Mouse (Mus musculus): ENCODE data around the gene Naa35. TPM values are rescaled to one million over a fixed set of nuclear protein-coding genes. Genes with fewer than 3 reads are reported as not detected.

Gene Naa35
- polyA plus RNA-seq, 1 experiment = 32.7 TPM

DNA sequence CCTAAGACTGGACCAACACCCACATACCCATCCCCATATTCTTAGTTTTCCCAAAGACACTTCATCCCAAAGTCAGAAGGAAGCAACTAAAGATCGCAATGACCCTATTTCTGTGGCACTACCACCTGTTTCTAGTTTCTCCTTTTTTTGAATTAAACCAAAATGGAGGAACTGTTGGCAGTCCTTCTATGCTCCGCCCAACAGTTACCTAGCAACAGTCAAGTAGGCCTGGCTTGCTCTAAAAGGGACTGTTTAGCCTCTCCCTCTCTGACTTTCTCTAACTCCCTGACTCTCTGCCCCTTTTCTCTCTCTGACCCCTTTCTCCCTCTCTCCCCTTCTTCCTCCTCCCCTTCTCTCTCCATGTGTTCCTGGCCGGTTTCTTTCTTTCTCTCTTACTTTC, 100.2 kb downstream of the Naa35 start:
- DNase-seq = no peak
- 85% methylated on average over 3 of the region's 3 CpGs for WGBS
- H3K4me1 ChIP-seq (ENCODE audit: control insufficient read depth, insufficient read depth, low read length) = no peaks in the 10 kb centered on the region
- TF ChIP-seq CTCF (IDR thresholded peaks at IDR 0.05; ENCODE audit: insufficient read depth, low read length) (no peak), POLR2A (IDR thresholded peaks at IDR 0.05; ENCODE audit: borderline replicate concordance, extremely low read depth, low read depth, low read length) (no peak)
- H3K4me3 ChIP-seq (replicated peaks; ENCODE audit: extremely low read depth, low read depth, low read length) = no peak overlapping the region

Other genes starting within 250 kb of the Naa35 start
- 5.6 and 9.9 TPM in 2 replicates for gene Agtpbp1, start within 50 bp of the Naa35 start, polyA plus RNA-seq (2012; rRNA removed)
- 11.2 and 15.3 TPM in 2 replicates for gene Golm1, start 90.6 kb downstream of the Naa35 start, polyA plus RNA-seq (2012; rRNA removed)
- gene 4921517D22Rik, start 108.8 kb downstream of the Naa35 start, polyA plus RNA-seq (2012; rRNA removed) = not detected in 2 replicates
- not detected in 2 replicates for gene Spata31d1a, start 125.1 kb downstream of the Naa35 start, polyA plus RNA-seq (2012; rRNA removed)
- gene Spata31d1b, start 127.0 kb downstream of the Naa35 start, polyA plus RNA-seq (2012; rRNA removed) = 0.05 TPM in 1 of 2 replicates, not detected in the other
- not detected in 2 replicates for gene Spata31d1d, start 146.5 kb downstream of the Naa35 start, polyA plus RNA-seq (2012; rRNA removed)
- gene 1700014D04Rik, start 161.5 kb downstream of the Naa35 start, polyA plus RNA-seq (2012; rRNA removed) = 0.04 TPM in 1 of 2 replicates, not detected in the other
- gene Isca1, start 184.6 kb downstream of the Naa35 start, polyA plus RNA-seq (2012; rRNA removed) = 59.0 and 82.1 TPM in 2 replicates
- gene Gm49354, start 197.0 kb downstream of the Naa35 start, polyA plus RNA-seq (2012; rRNA removed) = not detected in 2 replicates
- gene Tut7, start 237.9 kb downstream of the Naa35 start, polyA plus RNA-seq (2012; rRNA removed) = 20.1 and 24.5 TPM in 2 replicates

Measured in lung, adult 2 months (tissue).